Mouse (Mus musculus) heart, embryonic 14.5 days (tissue): Measurements from ENCODE around the gene Adora1. TPM values are rescaled to one million over a fixed set of nuclear protein-coding genes. Genes with fewer than 3 reads are reported as not detected.

Source experiments
- ATAC-seq: fragments of 200-750 bp; cut with Nextera tagmentation; 2 replicates; pipeline ENCODE4 v1.8.0; 2017; ENCODE audit warnings: low read depth, moderate TSS enrichment; ENCODE audit not compliant: insufficient number of reproducible peaks, insufficient read depth, low FRiP score
- H3K27ac ChIP-seq, 2 experiments: fragments of 200-500 bp in 1 of 2; fragments of 300-500 bp in 1 of 2; sonication (generic) in 1 of 2; replicated peaks in 1 of 2; 2 replicates each; pipeline ENCODE4 v1.5.1; 2012 to 2014; ENCODE audit warnings: low read depth in 2 of 2, low read length in 2 of 2, control low read depth in 1 of 2, mild to moderate bottlenecking in 1 of 2, mixed read lengths in 1 of 2; ENCODE audit not compliant: control insufficient read depth in 1 of 2, insufficient read depth in 1 of 2
- H3K27me3 ChIP-seq: fragments of 300-500 bp; sonication (generic); 2 replicates; pipeline ENCODE4 v1.6.1; 2014; ENCODE audit warnings: mild to moderate bottlenecking, low read length, control low read depth; ENCODE audit not compliant: control insufficient read depth, insufficient read depth
- H3K36me3 ChIP-seq: fragments of 300-500 bp; sonication (generic); 2 replicates; pipeline ENCODE4 v1.6.1; 2014; ENCODE audit warnings: mild to moderate bottlenecking, control low read depth, low read length, mixed read lengths; ENCODE audit not compliant: control insufficient read depth, insufficient read depth
- H3K4me1 ChIP-seq, 2 experiments: fragments of 200-500 bp in 1 of 2; fragments of 300-500 bp in 1 of 2; sonication (generic) in 1 of 2; 2 replicates each; pipeline ENCODE4 v1.6.1; 2012 to 2014; ENCODE audit warnings: low read length in 2 of 2, control low read depth in 1 of 2, mixed read lengths in 1 of 2; ENCODE audit not compliant: control insufficient read depth in 2 of 2, insufficient read depth in 2 of 2
- H3K4me2 ChIP-seq: fragments of 300-500 bp; sonication (generic); 2 replicates; pipeline ENCODE4 v1.6.1; 2014; ENCODE audit warnings: mild to moderate bottlenecking, low read length
- H3K4me3 ChIP-seq, 2 experiments: fragments of 200-500 bp in 1 of 2; fragments of 300-500 bp in 1 of 2; sonication (generic) in 1 of 2; 2 replicates each; pipeline ENCODE4 v1.5.1; 2012 to 2014; ENCODE audit warnings: low read length in 2 of 2, mild to moderate bottlenecking in 2 of 2, control low read depth in 1 of 2, low read depth in 1 of 2, moderate library complexity in 1 of 2; ENCODE audit not compliant: control insufficient read depth in 1 of 2, insufficient read depth in 1 of 2
- H3K9ac ChIP-seq: fragments of 300-500 bp; sonication (generic); 2 replicates; pipeline ENCODE4 v1.6.1; 2014; ENCODE audit warnings: mild to moderate bottlenecking, low read length
- H3K9me3 ChIP-seq: fragments of 300-500 bp; sonication (generic); 2 replicates; pipeline ENCODE4 v1.6.1; 2016; ENCODE audit warnings: low read length, control low read depth; ENCODE audit not compliant: control insufficient read depth
- WGBS: fragments of 180-500 bp; shearing (Covaris S2); extraction: QIAGEN DNeasy Blood & Tissue Kit; methylation state at CpG from one replicate; pipeline ENCODE4 v1.1.7; 2014; 5-methylcytosine and 5-hydroxymethylcytosine counted together
- polyA plus RNA-seq: library from polyadenylated mRNA; unstranded; fragments of >200 nt; fragmentation: Nextera tagmentation; extraction: Ambion mirVana; gene quantifications from 2 replicates; pipeline ENCODE4 v1.2.1, GENCODE M21; 2014

Gene Adora1
- polyA plus RNA-seq, 1 experiment from 2014 or later = 11.7 TPM

DNA sequence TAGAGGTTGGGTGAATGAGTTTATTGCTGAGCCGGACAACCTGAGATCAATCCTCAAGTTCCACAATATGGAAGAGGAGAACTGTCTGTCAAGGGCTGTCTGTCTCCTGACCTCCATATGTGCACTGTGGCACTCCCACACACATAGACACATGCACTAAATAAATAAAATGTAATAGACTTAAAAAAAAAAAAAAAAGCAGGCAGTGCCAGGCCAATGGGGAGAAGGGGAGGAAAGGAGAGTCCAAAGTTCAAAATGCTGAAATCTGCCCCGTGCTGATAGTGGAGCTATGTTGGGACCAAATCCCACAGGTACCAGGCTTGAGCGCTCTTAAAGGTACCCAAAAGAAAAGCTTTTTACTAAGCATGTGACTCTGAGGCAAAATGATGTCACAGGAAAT is 2.2 kb upstream of the Adora1 start:
- peaks cover 31 to 37% of the 10 kb centered on the region in 2 experiments for H3K4me1 ChIP-seq
- no peak overlapping the region for H3K9ac ChIP-seq
- H3K27ac ChIP-seq = no peak overlapping the region
- H3K27me3 ChIP-seq = peaks cover 26% of the 10 kb centered on the region
- H3K4me2 ChIP-seq = no peak overlapping the region
- H3K36me3 ChIP-seq = no peaks in the 10 kb centered on the region
- no peak overlapping the region for H3K4me3 ChIP-seq
- ATAC-seq = no peak
- 72% methylated on average over 3 of the region's 3 CpGs for WGBS
- no peaks in the 10 kb centered on the region for H3K9me3 ChIP-seq

DNA sequence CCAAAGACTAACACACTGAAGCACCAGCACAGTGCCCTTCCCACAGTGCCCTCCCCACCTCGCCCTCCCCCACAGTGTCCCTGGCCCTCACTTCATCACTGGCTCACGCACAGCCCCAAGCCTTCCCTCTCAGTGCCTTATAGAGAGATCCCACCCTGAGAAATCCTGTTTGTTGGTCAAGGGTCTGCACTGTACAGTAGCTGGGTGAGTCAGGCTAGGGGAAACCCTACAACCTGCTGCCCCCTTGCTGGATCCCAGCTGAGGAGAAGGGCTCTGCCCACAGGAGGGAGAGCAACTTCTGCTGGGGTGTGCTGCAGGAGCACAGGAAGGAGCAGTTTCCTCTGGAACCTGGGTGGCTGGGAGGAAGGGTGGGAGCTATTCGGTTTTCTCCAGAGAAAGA is 911 bp upstream of the Adora1 start:
- H3K36me3 ChIP-seq = no peaks in the 10 kb centered on the region
- no peak overlapping the region; the same call in 1 of the 2 replicates for H3K4me2 ChIP-seq
- H3K4me3 ChIP-seq = no peak overlapping the region
- H3K9me3 ChIP-seq = no peaks in the 10 kb centered on the region
- ATAC-seq = no peak
- peaks cover 26% of the 10 kb centered on the region for H3K27me3 ChIP-seq
- WGBS = 47% methylated on average over 3 of the region's 3 CpGs
- H3K9ac ChIP-seq = no peak overlapping the region
- no peak overlapping the region for H3K27ac ChIP-seq
- H3K4me1 ChIP-seq = peaks cover 37 to 39% of the 10 kb centered on the region in 2 experiments

- H3K36me3 ChIP-seq = no peaks in the 10 kb centered on the region
- peak overlapping the region; percentile 70 for H3K9ac ChIP-seq
- H3K27me3 ChIP-seq = peaks cover 26% of the 10 kb centered on the region
- H3K4me2 ChIP-seq = peak overlapping the region; percentile 93
- no peaks in the 10 kb centered on the region for H3K9me3 ChIP-seq
- H3K4me3 ChIP-seq = peak overlapping the region; percentile 41 to 44
- peaks cover 46 to 47% of the 10 kb centered on the region in 2 experiments for H3K4me1 ChIP-seq
- peak overlapping the region; percentile 47 to 80; a peak in 3 of 4 replicates for H3K27ac ChIP-seq
- under 1% methylated on average over 41 of the region's 41 CpGs for WGBS
- peak; percentile 58; the same call in 1 of the 2 replicates for ATAC-seq
Observed at GRCm38 (mm10) chr1:134234455-134235390, 508 bp downstream of the Adora1 start.

GRCm38 (mm10) chr1:134233681-134234454 is 1.4 kb downstream of the Adora1 start:
- H3K9me3 ChIP-seq = no peaks in the 10 kb centered on the region
- H3K4me2 ChIP-seq = peak overlapping the region; percentile 93
- H3K27ac ChIP-seq = peak overlapping the region; percentile 1 to 80; a peak in 3 of 4 replicates
- peak overlapping the region; percentile 41 to 44 for H3K4me3 ChIP-seq
- peaks cover 46 to 47% of the 10 kb centered on the region in 2 experiments for H3K4me1 ChIP-seq
- no peaks in the 10 kb centered on the region for H3K36me3 ChIP-seq
- H3K9ac ChIP-seq = peak overlapping the region; percentile 70
- peaks cover 26% of the 10 kb centered on the region for H3K27me3 ChIP-seq
- 49% methylated on average over 19 of the region's 19 CpGs for WGBS
- ATAC-seq = no peak

- H3K4me1 ChIP-seq = peaks cover 46 to 47% of the 10 kb centered on the region in 2 experiments
- peak overlapping the region; percentile 41 to 44; a peak in 1 of 4 replicates for H3K4me3 ChIP-seq
- peak overlapping the region; percentile 70 for H3K9ac ChIP-seq
- peak; percentile 48; the same call in 1 of the 2 replicates for ATAC-seq
- peak overlapping the region; percentile 19 to 80; a peak in 3 of 4 replicates for H3K27ac ChIP-seq
- no peaks in the 10 kb centered on the region for H3K9me3 ChIP-seq
- H3K36me3 ChIP-seq = no peaks in the 10 kb centered on the region
- H3K27me3 ChIP-seq = peaks cover 26% of the 10 kb centered on the region
- WGBS = 30% methylated on average over 12 of the region's 12 CpGs
- H3K4me2 ChIP-seq = peak overlapping the region; percentile 93
Observed at GRCm38 (mm10) chr1:134232778-134233531, 2.3 kb downstream of the Adora1 start.

DNA sequence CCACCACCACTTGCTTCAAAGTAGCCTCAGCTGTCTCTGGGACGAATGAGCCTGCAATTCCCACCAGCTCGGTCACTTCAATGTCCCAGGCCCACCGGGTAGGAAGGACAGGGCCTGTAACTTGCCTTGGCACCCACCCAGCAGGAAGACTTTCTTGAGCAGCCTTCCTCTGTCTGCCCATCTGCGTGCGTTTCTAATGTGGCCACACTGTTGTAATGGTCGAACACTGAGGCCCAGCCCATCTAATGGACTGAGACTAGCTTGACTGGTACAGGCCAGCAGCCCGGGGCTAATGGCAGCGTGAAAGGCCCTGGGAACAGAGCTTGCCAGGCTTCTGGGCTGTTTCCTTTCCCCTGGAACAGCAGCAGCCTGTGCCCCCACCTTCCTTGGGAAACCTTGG is 2.9 kb downstream of the Adora1 start:
- WGBS = 61% methylated on average over 8 of the region's 8 CpGs
- ATAC-seq = no peak
- Histone ChIP-seq H3K36me3 (no peaks in the 10 kb centered on the region), H3K9ac (peak overlapping the region; percentile 70), H3K27ac (peak overlapping the region; percentile 14 to 80), H3K4me2 (peak overlapping the region; percentile 93), H3K4me3 (no peak overlapping the region), H3K27me3 (peaks cover 26% of the 10 kb centered on the region), H3K9me3 (no peaks in the 10 kb centered on the region), H3K4me1 (peaks cover 46 to 47% of the 10 kb centered on the region in 2 experiments)

- Histone ChIP-seq H3K4me3 (no peak overlapping the region), H3K36me3 (no peaks in the 10 kb centered on the region), H3K4me2 (no peak overlapping the region), H3K27ac (peak overlapping the region in 1 of 2 experiments; percentile 37; a peak in 1 of 4 replicates), H3K4me1 (peaks cover 48 to 49% of the 10 kb centered on the region in 2 experiments), H3K9ac (no peak overlapping the region), H3K27me3 (peaks cover 22% of the 10 kb centered on the region), H3K9me3 (no peaks in the 10 kb centered on the region)
- no peak for ATAC-seq
- WGBS = 74% methylated on average over 3 of the region's 3 CpGs
Observed at GRCm38 (mm10) chr1:134231681-134232080, 3.5 kb downstream of the Adora1 start.
